ENCODE assay signal across 8 mouse cellular contexts in the genomic region with DNA sequence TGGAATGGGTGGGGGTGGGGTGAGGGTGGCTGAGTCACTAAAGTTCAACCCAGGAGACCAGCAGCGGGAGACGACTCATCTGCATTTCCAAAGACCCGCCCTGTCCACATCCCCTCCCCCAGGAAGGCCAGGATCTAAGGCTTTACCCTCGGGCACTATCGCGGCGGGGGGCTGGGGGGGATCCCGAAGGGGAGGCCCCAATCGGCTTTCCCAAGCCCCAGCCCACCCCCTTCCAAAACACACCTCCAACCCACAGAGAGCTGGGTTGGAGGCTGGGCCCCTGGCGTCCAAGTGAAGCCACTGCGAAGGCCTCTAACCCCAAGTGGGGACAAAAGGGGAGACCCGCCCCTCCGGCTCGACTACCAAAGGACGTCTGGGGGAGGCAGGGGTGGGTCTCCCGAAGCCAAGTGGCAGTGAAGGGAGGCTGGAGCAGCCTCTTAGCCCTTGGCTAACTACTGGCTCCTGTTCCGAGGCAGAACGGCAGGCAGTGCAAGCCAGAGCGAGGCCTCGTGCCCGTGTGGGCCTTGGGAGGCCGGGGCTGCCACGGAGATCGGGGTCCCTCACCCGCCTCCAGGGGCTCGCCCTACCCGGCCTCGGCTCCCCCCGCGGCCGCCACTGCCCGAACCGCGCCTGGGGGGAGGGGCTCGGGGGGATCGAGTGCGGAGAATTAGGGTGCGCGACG. TPM values are rescaled to one million over a fixed set of nuclear protein-coding genes. Genes with fewer than 3 reads are reported as not detected.
A peak's percentile ranks its signal among the peaks of the same experiment; 100 is the strongest.
DNase-seq lines count a peak whose midpoint lies in the region; ATAC-seq and TF ChIP-seq lines count a peak whose summit lies in the region.
"Had no signal": no experiment of that assay in that cellular context is flagged by ENCODE, and none has a peak within 500 bp of the region (broad histone marks: within the 10 kb centered on the region; RNA-seq: fewer than 3 reads in every experiment).

No protein-coding gene starts in this region.

- H3K27me3 ChIP-seq in G1E (ENCODE audit: insufficient read depth, low read length) (no peaks in the 10 kb centered on the region), myocyte (ENCODE audit: control insufficient read depth, insufficient read depth, insufficient read length) (no peaks in the 10 kb centered on the region)
- no peaks in the 10 kb centered on the region for H3K27me3 ChIP-seq in forebrain, embryonic 16.5 days (replicated peaks; ENCODE audit: control insufficient read depth, insufficient read depth, low read length)
- no peaks in the 10 kb centered on the region for H3K27me3 ChIP-seq in hindbrain, embryonic 11.5 days (ENCODE audit: control insufficient read depth, insufficient read depth, low read length)
- no peaks in the 10 kb centered on the region for H3K27me3 ChIP-seq in limb, embryonic 15.5 days

- TF ChIP-seq CTCF in G1E (IDR thresholded peaks at IDR 0.05; ENCODE audit: low read depth, low read length) = no peak

- peak overlapping the region; percentile 99 for H3ac ChIP-seq in myocyte (ENCODE audit: control insufficient read depth, insufficient read length)

- TF ChIP-seq POLR2A in myocyte (IDR thresholded peaks at IDR 0.05; ENCODE audit: insufficient read length, low read depth) = peak; percentile 89

- H3K9me3 ChIP-seq in G1E (replicated peaks) = no peaks in the 10 kb centered on the region
- H3K9me3 ChIP-seq in forebrain, embryonic 16.5 days (ENCODE audit: control insufficient read depth, low read length) = no peaks in the 10 kb centered on the region
- H3K9me3 ChIP-seq in hindbrain, embryonic 11.5 days (ENCODE audit: control insufficient read depth, low read length) = no peaks in the 10 kb centered on the region
- no peaks in the 10 kb centered on the region for H3K9me3 ChIP-seq in limb, embryonic 15.5 days

- peak overlapping the region; percentile 100 for H3K27ac ChIP-seq in forebrain, embryonic 16.5 days (ENCODE audit: low read length)
- peak overlapping the region; percentile 100 for H3K27ac ChIP-seq in hindbrain, embryonic 11.5 days (ENCODE audit: low read depth, low read length)
- H3K27ac ChIP-seq in limb, embryonic 15.5 days = peak overlapping the region; percentile 100

- H3K4me3 ChIP-seq in G1E (ENCODE audit: low read depth, low read length) = peak overlapping the region; percentile 76
- H3K4me3 ChIP-seq in forebrain, embryonic 16.5 days (replicated peaks; ENCODE audit: low read length) = peak overlapping the region; percentile 63
- peak overlapping the region; percentile 96 for H3K4me3 ChIP-seq in hindbrain, embryonic 11.5 days (ENCODE audit: low read depth, low read length)
- peak overlapping the region; percentile 88 for H3K4me3 ChIP-seq in limb, embryonic 15.5 days
- peak overlapping the region; percentile 75 for H3K4me3 ChIP-seq in myocyte

- peak; percentile 85 for DNase-seq in G1E (ENCODE audit: low spot score)
- DNase-seq in adrenal gland, postnatal 36 days = peak; percentile 87 to 92
- DNase-seq in hindbrain, embryonic 11.5 days (ENCODE audit: low spot score) = peak; percentile 87
- peak; percentile 63 for DNase-seq in thymus, postnatal 25 days

- peaks cover 15% of the 10 kb centered on the region for H3K79me2 ChIP-seq in myocyte (ENCODE audit: control insufficient read depth, insufficient read depth)

- peak; percentile 17 for ATAC-seq in G1E (ENCODE audit: extremely low read depth, insufficient number of reproducible peaks, low FRiP score, poor library complexity, severe bottlenecking)
- ATAC-seq in forebrain, embryonic 16.5 days = peak; percentile 6; the same call in 1 of the 2 replicates
- peak; percentile 67 for ATAC-seq in hindbrain, embryonic 11.5 days (ENCODE audit: low FRiP score)
- peak; percentile 7; the same call in 1 of the 2 replicates for ATAC-seq in limb, embryonic 15.5 days (ENCODE audit: insufficient number of reproducible peaks, low FRiP score, low TSS enrichment, low read depth)

- peaks cover 69% of the 10 kb centered on the region for H3K4me1 ChIP-seq in G1E (ENCODE audit: insufficient read depth, low read depth, low read length)
- peaks cover 45% of the 10 kb centered on the region for H3K4me1 ChIP-seq in forebrain, embryonic 16.5 days (replicated peaks; ENCODE audit: control insufficient read depth, insufficient read depth, low read length)
- peaks cover 28% of the 10 kb centered on the region for H3K4me1 ChIP-seq in hindbrain, embryonic 11.5 days (replicated peaks; ENCODE audit: control insufficient read depth, insufficient read depth, low read length)
- H3K4me1 ChIP-seq in limb, embryonic 15.5 days = peaks cover 55% of the 10 kb centered on the region

- peak overlapping the region; percentile 98 for H3K9ac ChIP-seq in forebrain, embryonic 16.5 days (replicated peaks; ENCODE audit: low read depth, low read length)
- peak overlapping the region; percentile 100 for H3K9ac ChIP-seq in hindbrain, embryonic 11.5 days (ENCODE audit: low read depth, low read length)
- H3K9ac ChIP-seq in limb, embryonic 15.5 days = peak overlapping the region; percentile 89

- under 1% methylated on average over 38 of the region's 40 CpGs for WGBS in forebrain, embryonic 16.5 days
- under 1% methylated on average over 39 of the region's 40 CpGs for WGBS in hindbrain, embryonic 11.5 days
- WGBS in limb, embryonic 15.5 days = under 1% methylated on average over 39 of the region's 40 CpGs

- H3K36me3 ChIP-seq in G1E (replicated peaks) = peaks cover 45% of the 10 kb centered on the region
- peaks cover 2% of the 10 kb centered on the region; the same call in 1 of the 2 replicates for H3K36me3 ChIP-seq in forebrain, embryonic 16.5 days (ENCODE audit: control insufficient read depth, insufficient read depth)
- no peaks in the 10 kb centered on the region for H3K36me3 ChIP-seq in hindbrain, embryonic 11.5 days (ENCODE audit: control insufficient read depth, insufficient read depth, low read length)
- H3K36me3 ChIP-seq in limb, embryonic 15.5 days = 0 out of 2 replicates have a peak, but pooled peaks cover 4% of the 10 kb centered on the region
- no peaks in the 10 kb centered on the region for H3K36me3 ChIP-seq in myocyte (ENCODE audit: control insufficient read depth, insufficient read depth)

- peak overlapping the region; percentile 99 for H3K4me2 ChIP-seq in forebrain, embryonic 16.5 days (ENCODE audit: low read length)
- peak overlapping the region; percentile 100 for H3K4me2 ChIP-seq in hindbrain, embryonic 11.5 days (replicated peaks; ENCODE audit: low read depth, low read length)
- peak overlapping the region; percentile 89 for H3K4me2 ChIP-seq in limb, embryonic 15.5 days
- peak overlapping the region; percentile 98 for H3K4me2 ChIP-seq in myocyte (ENCODE audit: low read depth)

TF ChIP-seq in myocyte, 11 proteins besides CTCF, POLR2A, EP300 and RAD21:
- TF ChIP-seq E2F4 (IDR thresholded peaks at IDR 0.05; ENCODE audit: insufficient read depth) (peak; percentile 41), MYOG (IDR thresholded peaks at IDR 0.05; ENCODE audit: control insufficient read depth in 1 of 3, insufficient read depth in 1 of 3, insufficient read length in 2 of 3, low read depth in 2 of 3) (no peak), TCF3 (IDR thresholded peaks at IDR 0.05; ENCODE audit: insufficient read length, low read depth) (no peak), REST (IDR thresholded peaks at IDR 0.05; ENCODE audit: insufficient read depth, insufficient read length) (peak; percentile 8), POLR2AphosphoS2 (IDR thresholded peaks at IDR 0.05; ENCODE audit: insufficient read length, low read depth) (peak; percentile 78), CEBPB (IDR thresholded peaks at IDR 0.05; ENCODE audit: insufficient read depth, poor library complexity, severe bottlenecking) (no peak)

RNA-seq across cellular contexts. Expression of gene Setd1b, which starts 3.6 kb away (rescaled TPM):
- 76.5 and 76.7 TPM in 2 replicates for total RNA-seq in G1E (2014; fragmentation: Nextera tagmentation)
- 2.1 and 2.3 TPM in 2 replicates for total RNA-seq in G1E (2017)
- 89.4 and 90.6 TPM in 2 replicates for polyA plus RNA-seq in G1E (2012)
- 10 to 100 TPM; 24.9 to 26.0 TPM for total RNA-seq in adrenal gland, postnatal 36 days (2021)
- 12.5 TPM in 2 replicates for polyA plus RNA-seq in forebrain, embryonic 16.5 days (2015; fragmentation: Nextera tagmentation; extraction: Ambion mirVana)
- 11.0 and 14.2 TPM in 2 replicates for polyA plus RNA-seq in hindbrain, embryonic 11.5 days (2014; fragmentation: Nextera tagmentation; extraction: Ambion mirVana)
- polyA plus RNA-seq in limb, embryonic 15.5 days (2015; fragmentation: Nextera tagmentation; extraction: Ambion mirVana) = 8.9 and 10.4 TPM in 2 replicates
- 5.4 TPM for polyA plus RNA-seq in myocyte (2012; fragmentation: generic; extraction: Trizol)

RNA-seq across cellular contexts. Expression of gene Rhof, which starts 5.9 kb away (rescaled TPM):
- total RNA-seq in G1E (2014; fragmentation: Nextera tagmentation) (not detected in 2 replicates), G1E (2017) (0.52 and 1.7 TPM in 2 replicates)
- polyA plus RNA-seq in G1E (2012) (0.26 and 0.59 TPM in 2 replicates), myocyte (2012; fragmentation: generic; extraction: Trizol) (1.6 TPM)
- total RNA-seq in adrenal gland, postnatal 36 days (2021) = 1 to 10 TPM; 1.2 to 1.4 TPM
- 15.8 and 18.7 TPM in 2 replicates for polyA plus RNA-seq in forebrain, embryonic 16.5 days (2015; fragmentation: Nextera tagmentation; extraction: Ambion mirVana)
- polyA plus RNA-seq in hindbrain, embryonic 11.5 days (2014; fragmentation: Nextera tagmentation; extraction: Ambion mirVana) = 1.7 and 2.0 TPM in 2 replicates
- polyA plus RNA-seq in limb, embryonic 15.5 days (2015; fragmentation: Nextera tagmentation; extraction: Ambion mirVana) = 4.9 and 5.7 TPM in 2 replicates

RNA-seq across cellular contexts. Expression of gene Psmd9, which starts 30.8 kb away (rescaled TPM):
- total RNA-seq in G1E (2014; fragmentation: Nextera tagmentation) = 11.6 and 24.2 TPM in 2 replicates
- 22.8 and 25.4 TPM in 2 replicates for total RNA-seq in G1E (2017)
- 50.1 and 65.2 TPM in 2 replicates for polyA plus RNA-seq in G1E (2012)
- total RNA-seq in adrenal gland, postnatal 36 days (2021) = 10 to 100 TPM; 23.4 to 31.5 TPM
- polyA plus RNA-seq in forebrain, embryonic 16.5 days (2015; fragmentation: Nextera tagmentation; extraction: Ambion mirVana) = 83.1 and 86.0 TPM in 2 replicates
- 73.5 and 78.7 TPM in 2 replicates for polyA plus RNA-seq in hindbrain, embryonic 11.5 days (2014; fragmentation: Nextera tagmentation; extraction: Ambion mirVana)
- polyA plus RNA-seq in limb, embryonic 15.5 days (2015; fragmentation: Nextera tagmentation; extraction: Ambion mirVana) = 88.2 and 93.3 TPM in 2 replicates
- polyA plus RNA-seq in myocyte (2012; fragmentation: generic; extraction: Trizol) = 30.6 TPM

RNA-seq across cellular contexts. Expression of gene Hpd, which starts 44.2 kb away (rescaled TPM):
- not detected in 2 replicates for total RNA-seq in G1E (2014; fragmentation: Nextera tagmentation)
- not detected in 2 replicates for total RNA-seq in G1E (2017)
- polyA plus RNA-seq in G1E (2012) = not detected in 2 replicates
- total RNA-seq in adrenal gland, postnatal 36 days (2021) = 1 to 10 TPM; 1.6 to 2.4 TPM
- not detected in 2 replicates for polyA plus RNA-seq in forebrain, embryonic 16.5 days (2015; fragmentation: Nextera tagmentation; extraction: Ambion mirVana)
- not detected in 2 replicates for polyA plus RNA-seq in hindbrain, embryonic 11.5 days (2014; fragmentation: Nextera tagmentation; extraction: Ambion mirVana)
- polyA plus RNA-seq in limb, embryonic 15.5 days (2015; fragmentation: Nextera tagmentation; extraction: Ambion mirVana) = not detected in 2 replicates
- polyA plus RNA-seq in myocyte (2012; fragmentation: generic; extraction: Trizol) = not detected
- total RNA-seq: left cerebral cortex, adult 8-10 months had no signal

Comparison
In these comparisons a context has a peak if more than half of its experiments do, and no peak if none do; other contexts are left out.
1. Peak in every context shown above with its lines: DNase-seq, ATAC-seq, H3K4me3 ChIP-seq and H3K27ac ChIP-seq.
2. ATAC-seq: peak in every context shown above with its lines; median percentile 67 in hindbrain, embryonic 11.5 days; 17 in G1E; 7 in limb, embryonic 15.5 days; 6 in forebrain, embryonic 16.5 days.